Mouse (Mus musculus) liver, embryonic 15.5 days (tissue): ENCODE results near the gene Apoh. TPM values are rescaled to one million over a fixed set of nuclear protein-coding genes. Genes with fewer than 3 reads are reported as not detected.

Source experiments
- polyA plus RNA-seq: library from polyadenylated mRNA; unstranded; fragments of >200 nt; fragmentation: Nextera tagmentation; extraction: Ambion mirVana; gene quantifications from 2 replicates; pipeline ENCODE4 v1.2.1, GENCODE M21; 2015

Apoh gene
- polyA plus RNA-seq, 1 experiment from 2014 or later, result 589 TPM

Other genes with a start within 250 kb of the Apoh start
- gene Prkca, start 574 bp downstream of the Apoh start, polyA plus RNA-seq, result 2.5 and 2.6 TPM in 2 replicates
- 1.3 and 1.4 TPM in 2 replicates for gene Cep112, start 81.8 kb downstream of the Apoh start, polyA plus RNA-seq